Mouse (Mus musculus) embryonic fibroblast, embryonic 13.5 days (primary cell): ENCODE results near the gene Gfm1. TPM values are rescaled to one million over a fixed set of nuclear protein-coding genes. Genes with fewer than 3 reads are reported as not detected.

Experiments
- H3K27ac ChIP-seq: 2 replicates; pipeline ENCODE4 v1.5.1; 2012; ENCODE audit warnings: low read length, control low read depth, inconsistent platforms; ENCODE audit not compliant: insufficient read depth
- H3K4me1 ChIP-seq: 2 replicates; pipeline ENCODE4 v1.6.1; 2011; ENCODE audit warnings: low read length; ENCODE audit not compliant: control insufficient read depth, insufficient read depth
- H3K4me3 ChIP-seq: 2 replicates; pipeline ENCODE4 v1.5.1; 2011; ENCODE audit warnings: mild to moderate bottlenecking, control low read depth, low read length; ENCODE audit not compliant: insufficient read depth
- CTCF ChIP-seq: IDR thresholded peaks from 2 replicates; pipeline ENCODE4 v1.5.1; 2011; ENCODE audit warnings: mild to moderate bottlenecking, control low read depth, low read length, moderate library complexity, borderline replicate concordance; ENCODE audit not compliant: insufficient read depth
- POLR2A ChIP-seq: IDR thresholded peaks from 2 replicates; pipeline ENCODE4 v1.6.1; 2011; ENCODE audit warnings: low read depth, mild to moderate bottlenecking, control low read depth, low read length, moderate library complexity
- polyA plus RNA-seq: library from polyadenylated mRNA; stranded (reverse); fragments of >200 nt; gene quantifications from 2 replicates; pipeline ENCODE4 v1.2.4, GENCODE M21; 2011; ENCODE audit warnings: low read depth; ENCODE audit not compliant: missing spikeins, insufficient read length

Gfm1 gene
- polyA plus RNA-seq, 1 experiment = 52.6 TPM

GRCm38 (mm10) chr3:67463450-67464372 is 33.8 kb downstream of the Gfm1 start, which contains the start of gene Lxn:
Gene Lxn, minus strand, starts transcription at chr3:67463926.
- H3K27ac ChIP-seq = peak within 1 kb of the TSS; percentile 55
- peak; percentile 95 for TF ChIP-seq POLR2A
- peak; percentile 29; the same call in 1 of the 2 replicates for TF ChIP-seq CTCF
- peak within 1 kb of the TSS; percentile 67 for H3K4me3 ChIP-seq
- H3K4me1 ChIP-seq = no peaks in the 10 kb centered on the region

GRCm38 (mm10) chr3:67466576-67466975 is 36.7 kb downstream of the Gfm1 start:
- TF ChIP-seq CTCF (no peak), POLR2A (no peak)
- H3K4me3 ChIP-seq = no peak overlapping the region
- no peak overlapping the region for H3K27ac ChIP-seq
- H3K4me1 ChIP-seq = no peaks in the 10 kb centered on the region

- Histone ChIP-seq H3K27ac (no peak overlapping the region), H3K4me1 (no peaks in the 10 kb centered on the region), H3K4me3 (no peak overlapping the region)
- TF ChIP-seq POLR2A = no peak
- TF ChIP-seq CTCF = no peak
These were observed 37.4 kb downstream of the Gfm1 start for GRCm38 (mm10) chr3:67467281-67467680.

- Histone ChIP-seq H3K27ac (no peak overlapping the region), H3K4me3 (no peak overlapping the region), H3K4me1 (no peaks in the 10 kb centered on the region)
- TF ChIP-seq POLR2A = no peak
- TF ChIP-seq CTCF = no peak
These were observed 41.7 kb downstream of the Gfm1 start for GRCm38 (mm10) chr3:67471408-67472127.

GRCm38 (mm10) chr3:67473438-67473837 is 43.5 kb downstream of the Gfm1 start:
- peak overlapping the region; percentile 22; the same call in 1 of the 2 replicates for H3K27ac ChIP-seq
- H3K4me3 ChIP-seq = no peak overlapping the region
- TF ChIP-seq POLR2A = no peak
- no peak for TF ChIP-seq CTCF
- H3K4me1 ChIP-seq = no peaks in the 10 kb centered on the region

GRCm38 (mm10) chr3:67479806-67480205 is 49.9 kb downstream of the Gfm1 start:
- TF ChIP-seq POLR2A (no peak), CTCF (no peak)

GRCm38 (mm10) chr3:67482400-67482799 is 52.5 kb downstream of the Gfm1 start:
- TF ChIP-seq CTCF (no peak), POLR2A (no peak)
- H3K4me3 ChIP-seq = no peak overlapping the region
- no peak overlapping the region for H3K27ac ChIP-seq
- H3K4me1 ChIP-seq = no peaks in the 10 kb centered on the region

More at GRCm38 (mm10) chr3:67479806-67480205, 49.9 kb downstream of the Gfm1 start:
- Histone ChIP-seq H3K4me1 (no peaks in the 10 kb centered on the region), H3K4me3 (no peak overlapping the region), H3K27ac (no peak overlapping the region)

DNA sequence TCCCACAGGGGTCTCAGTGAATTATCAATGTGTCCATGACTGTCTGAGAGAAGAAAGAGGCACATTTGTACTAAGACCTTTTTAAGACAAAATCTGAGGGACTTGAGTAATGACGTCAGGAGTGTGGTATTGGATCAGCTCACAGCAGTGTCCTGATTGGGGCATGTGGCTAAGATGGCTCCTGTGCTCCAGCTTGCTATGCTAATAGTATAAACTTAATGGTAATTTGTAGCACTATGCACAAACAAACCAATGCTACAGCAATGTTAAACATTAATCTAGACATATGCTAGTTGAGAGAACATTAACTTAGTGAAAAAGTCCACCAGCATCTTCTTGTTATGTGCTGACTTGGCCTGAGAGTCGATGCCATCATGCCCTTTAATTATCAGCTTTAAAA is 55.3 kb downstream of the Gfm1 start:
- H3K27ac ChIP-seq = no peak overlapping the region
- no peak overlapping the region for H3K4me3 ChIP-seq
- TF ChIP-seq CTCF (no peak), POLR2A (no peak)
- H3K4me1 ChIP-seq = no peaks in the 10 kb centered on the region

DNA sequence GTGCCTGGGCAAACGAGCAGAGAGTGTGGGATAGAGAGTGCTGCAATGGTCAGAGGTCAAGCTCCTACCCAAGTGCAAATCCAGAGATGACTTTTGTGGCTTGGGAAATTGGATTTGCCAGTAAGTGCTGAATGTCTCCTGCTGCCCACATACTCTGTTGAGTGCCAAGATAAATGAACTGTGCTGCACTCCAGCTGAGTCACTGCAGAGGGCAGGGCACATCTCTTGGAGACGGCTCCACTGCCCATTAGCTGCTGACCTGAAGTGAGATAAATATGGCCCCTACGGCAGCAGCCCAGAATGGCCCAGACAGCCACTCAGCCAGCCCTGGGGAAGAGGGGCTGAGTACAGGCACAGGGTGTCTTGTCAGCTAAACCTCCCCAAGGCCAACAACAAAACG is 60.3 kb downstream of the Gfm1 start:
- no peaks in the 10 kb centered on the region for H3K4me1 ChIP-seq
- no peak overlapping the region for H3K4me3 ChIP-seq
- H3K27ac ChIP-seq = peak overlapping the region; percentile 53; the same call in 1 of the 2 replicates
- no peak for TF ChIP-seq CTCF
- no peak for TF ChIP-seq POLR2A

- no peak for TF ChIP-seq CTCF
- no peak for TF ChIP-seq POLR2A
- no peaks in the 10 kb centered on the region for H3K4me1 ChIP-seq
- no peak overlapping the region for H3K27ac ChIP-seq
- no peak overlapping the region for H3K4me3 ChIP-seq
These were observed 62.4 kb downstream of the Gfm1 start for GRCm38 (mm10) chr3:67492086-67492869.
